Mouse (Mus musculus) forebrain, embryonic 11.5 days (tissue): ENCODE measurements around the gene Tradd. TPM values are rescaled to one million over a fixed set of nuclear protein-coding genes. Genes with fewer than 3 reads are reported as not detected.
"Not testable (repeated sequence)": the region's sequence is repeated elsewhere in the genome, so short reads cannot be mapped to it uniquely, and the experiment has no call there.

Experiments used
- ATAC-seq: fragments of 200-750 bp; cut with Nextera tagmentation; replicated peaks from 2 replicates; pipeline ENCODE4 v1.8.0; 2017; ENCODE audit warnings: moderate TSS enrichment; ENCODE audit not compliant: low FRiP score
- DNase-seq: peaks from one replicate; pipeline ENCODE4 v3.0.0-alpha.2; 2017; ENCODE audit warnings: low spot score
- H3K27ac ChIP-seq: fragments of 300-500 bp; sonication (generic); 2 replicates; pipeline ENCODE4 v1.5.1; 2014; ENCODE audit warnings: low read depth, low read length
- H3K27me3 ChIP-seq: fragments of 300-500 bp; sonication (generic); 2 replicates; pipeline ENCODE4 v1.6.1; 2014; ENCODE audit warnings: mild to moderate bottlenecking, low read length, mixed read lengths; ENCODE audit not compliant: control insufficient read depth, insufficient read depth
- H3K36me3 ChIP-seq: fragments of 300-500 bp; sonication (generic); 2 replicates; pipeline ENCODE4 v1.6.1; 2014; ENCODE audit warnings: mild to moderate bottlenecking, low read length, moderate library complexity, mixed read lengths; ENCODE audit not compliant: control insufficient read depth, insufficient read depth
- H3K4me1 ChIP-seq: fragments of 300-500 bp; sonication (generic); replicated peaks from 2 replicates; pipeline ENCODE4 v1.6.1; 2014; ENCODE audit warnings: low read length, mixed read lengths; ENCODE audit not compliant: control insufficient read depth, insufficient read depth
- H3K4me2 ChIP-seq: fragments of 300-500 bp; sonication (generic); 2 replicates; pipeline ENCODE4 v1.6.1; 2014; ENCODE audit warnings: low read depth, mild to moderate bottlenecking, low read length, moderate library complexity, mixed read lengths; ENCODE audit not compliant: severe bottlenecking
- H3K4me3 ChIP-seq: fragments of 300-500 bp; sonication (generic); 2 replicates; pipeline ENCODE4 v1.5.1; 2014; ENCODE audit warnings: low read depth, low read length
- H3K9ac ChIP-seq: fragments of 300-500 bp; sonication (generic); 2 replicates; pipeline ENCODE4 v1.6.1; 2014; ENCODE audit warnings: low read length
- H3K9me3 ChIP-seq: fragments of 300-500 bp; sonication (generic); 2 replicates; pipeline ENCODE4 v1.6.1; 2016; ENCODE audit warnings: low read length, mixed read lengths; ENCODE audit not compliant: control insufficient read depth
- WGBS: fragments of 180-500 bp; shearing (Covaris S2); extraction: QIAGEN DNeasy Blood & Tissue Kit; methylation state at CpG from one replicate; pipeline ENCODE4 v1.1.7; 2014; 5-methylcytosine and 5-hydroxymethylcytosine counted together
- polyA plus RNA-seq: library from polyadenylated mRNA; unstranded; fragments of >200 nt; fragmentation: Nextera tagmentation; extraction: Ambion mirVana; gene quantifications from 2 replicates; pipeline ENCODE4 v1.2.1, GENCODE M21; 2014

Gene Tradd
- polyA plus RNA-seq, 1 experiment from 2014 or later: 12.0 TPM

DNA sequence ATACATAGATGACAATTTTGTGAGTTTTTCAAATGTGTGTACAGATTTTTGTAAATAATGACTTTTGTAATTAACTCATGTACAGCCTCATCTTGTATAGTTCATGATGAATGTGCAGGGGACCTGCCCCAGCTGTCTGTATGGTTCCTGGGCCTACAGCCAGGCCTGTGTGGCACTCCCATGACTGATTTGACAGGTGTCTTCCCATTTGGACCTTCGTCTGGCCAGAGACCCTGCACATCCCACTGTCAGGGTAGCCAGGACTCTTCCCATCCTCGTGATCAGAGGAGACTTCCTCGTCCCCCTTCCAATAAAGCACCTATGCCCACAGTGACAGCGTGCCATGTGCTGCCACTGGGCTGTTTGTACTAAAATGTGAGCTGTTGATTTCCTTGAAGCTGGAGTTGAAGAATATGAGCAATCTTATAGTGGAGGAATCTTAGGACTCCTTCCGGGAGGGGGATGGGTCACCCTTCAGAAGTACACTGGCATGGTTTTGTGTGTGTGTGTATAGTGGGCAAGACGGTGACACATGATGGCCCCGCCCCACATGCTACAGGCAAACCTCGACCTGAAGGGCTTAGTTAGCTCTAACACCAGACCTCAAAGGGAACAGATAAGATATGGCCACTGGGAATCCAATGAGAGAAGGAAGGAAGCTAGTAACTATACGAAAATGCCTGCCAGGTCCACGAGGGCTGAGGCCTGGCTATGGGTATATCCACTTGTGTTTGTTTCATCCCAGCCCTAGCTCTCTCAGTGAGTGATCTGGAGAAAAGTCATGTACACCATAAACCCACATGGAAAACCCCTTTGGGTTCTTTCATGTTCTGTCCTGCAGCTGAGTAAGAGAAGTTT, 11.5 kb downstream of the Tradd start:
- WGBS: 91% methylated on average over 10 of the region's 10 CpGs
- no peak overlapping the region for H3K4me2 ChIP-seq
- H3K27me3 ChIP-seq: peaks cover 16% of the 10 kb centered on the region
- H3K27ac ChIP-seq: no peak overlapping the region
- no peak for ATAC-seq
- H3K36me3 ChIP-seq: no peaks in the 10 kb centered on the region; the same call in 1 of the 2 replicates
- no peak overlapping the region for H3K9ac ChIP-seq
- H3K4me1 ChIP-seq: peaks cover 5% of the 10 kb centered on the region
- H3K9me3 ChIP-seq: no peaks in the 10 kb centered on the region
- no peak overlapping the region for H3K4me3 ChIP-seq
- no peak for DNase-seq

DNA sequence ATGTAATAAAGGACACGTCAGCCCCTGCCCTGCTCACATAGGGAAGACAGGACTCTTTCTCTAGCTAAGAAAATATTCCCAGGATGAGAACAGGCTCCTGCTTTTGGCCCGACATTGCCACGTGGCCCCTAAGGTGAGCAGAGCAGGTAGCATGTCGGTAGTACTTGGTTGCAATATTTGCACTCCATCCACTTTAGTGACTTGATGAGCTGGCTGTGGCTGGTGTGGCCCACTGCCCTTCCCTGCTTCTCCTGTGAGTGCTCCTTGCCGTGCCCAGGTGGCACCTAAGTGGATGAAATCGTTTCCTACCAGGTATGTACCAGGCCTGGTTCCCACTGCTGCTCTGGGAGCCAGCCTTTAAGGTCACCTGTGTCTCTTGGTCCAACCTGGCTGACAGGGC, 12.5 kb downstream of the Tradd start:
- H3K4me3 ChIP-seq: no peak overlapping the region
- DNase-seq: no peak
- ATAC-seq: no peak
- no peaks in the 10 kb centered on the region for H3K9me3 ChIP-seq
- H3K4me2 ChIP-seq: no peak overlapping the region
- WGBS: 88% methylated on average over 6 of the region's 6 CpGs
- no peaks in the 10 kb centered on the region; the same call in 1 of the 2 replicates for H3K36me3 ChIP-seq
- H3K27me3 ChIP-seq: peaks cover 13% of the 10 kb centered on the region; the same call in 1 of the 2 replicates
- peaks cover 5% of the 10 kb centered on the region for H3K4me1 ChIP-seq
- no peak overlapping the region for H3K9ac ChIP-seq
- no peak overlapping the region for H3K27ac ChIP-seq

DNA sequence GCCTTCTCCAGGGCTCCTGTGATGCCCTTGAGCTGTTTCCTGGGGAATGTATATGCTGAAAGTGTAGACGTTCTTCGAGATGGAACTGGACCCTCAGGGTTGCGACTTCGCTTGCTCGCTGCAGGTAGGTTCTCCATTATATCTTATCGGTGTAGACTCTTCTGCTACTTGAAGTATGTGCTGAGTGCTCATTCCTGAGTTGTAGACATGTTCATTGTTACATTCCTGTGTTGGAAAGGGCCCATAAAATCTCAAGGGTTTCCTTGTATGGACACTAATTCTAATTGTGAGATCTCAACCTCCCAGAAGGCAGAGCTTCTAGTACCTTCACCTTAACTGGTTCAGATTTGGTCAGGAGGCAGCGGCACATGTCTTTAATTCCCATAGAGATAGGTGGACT, 23.4 kb downstream of the Tradd start:
- ATAC-seq (no peak), DNase-seq (no peak)
- Histone ChIP-seq H3K9ac (no peak overlapping the region), H3K4me2 (no peak overlapping the region), H3K9me3 (no peaks in the 10 kb centered on the region), H3K36me3 (peaks cover 2% of the 10 kb centered on the region; the same call in 1 of the 2 replicates), H3K27ac (no peak overlapping the region), H3K4me1 (no peaks in the 10 kb centered on the region), H3K4me3 (no peak overlapping the region), H3K27me3 (no peaks in the 10 kb centered on the region)
- WGBS: 97% methylated on average over 7 of the region's 7 CpGs

DNA sequence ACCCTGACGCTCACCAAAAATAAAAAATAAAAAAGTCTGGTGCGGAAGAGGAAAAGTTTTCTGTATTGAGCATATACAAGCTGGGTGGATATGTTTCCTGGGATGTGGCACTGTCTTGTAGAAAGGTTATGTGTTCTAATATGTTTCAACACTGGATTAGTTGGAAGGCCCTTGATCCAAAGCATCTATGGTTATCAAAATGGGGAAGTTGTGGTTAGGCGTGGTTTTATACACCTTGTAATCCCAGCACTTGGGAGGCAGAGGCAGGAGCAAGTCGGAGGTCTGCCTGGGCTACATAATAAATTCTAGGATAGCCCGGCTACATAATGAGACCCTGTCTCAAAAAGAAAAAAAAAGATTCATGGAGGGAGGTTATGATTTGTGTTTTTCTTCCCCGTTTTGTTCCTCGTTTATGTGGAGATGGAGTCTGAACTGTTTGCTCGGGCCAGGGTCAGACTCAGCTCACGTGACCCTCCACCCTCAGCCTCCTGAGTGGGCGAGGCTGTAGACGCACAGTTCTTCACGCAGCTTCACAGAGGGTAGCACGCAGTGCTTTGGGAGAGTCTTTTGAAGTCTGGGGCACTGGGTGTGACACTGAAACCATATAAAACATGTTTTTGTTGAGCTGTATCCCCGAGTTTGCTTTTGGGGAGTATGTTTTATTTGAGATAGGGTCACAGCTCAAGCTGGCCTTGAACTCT, 26.8 kb downstream of the Tradd start:
- 93% methylated on average over 14 of the region's 14 CpGs for WGBS
- no peak for DNase-seq
- peaks cover 2% of the 10 kb centered on the region; the same call in 1 of the 2 replicates for H3K36me3 ChIP-seq

DNA sequence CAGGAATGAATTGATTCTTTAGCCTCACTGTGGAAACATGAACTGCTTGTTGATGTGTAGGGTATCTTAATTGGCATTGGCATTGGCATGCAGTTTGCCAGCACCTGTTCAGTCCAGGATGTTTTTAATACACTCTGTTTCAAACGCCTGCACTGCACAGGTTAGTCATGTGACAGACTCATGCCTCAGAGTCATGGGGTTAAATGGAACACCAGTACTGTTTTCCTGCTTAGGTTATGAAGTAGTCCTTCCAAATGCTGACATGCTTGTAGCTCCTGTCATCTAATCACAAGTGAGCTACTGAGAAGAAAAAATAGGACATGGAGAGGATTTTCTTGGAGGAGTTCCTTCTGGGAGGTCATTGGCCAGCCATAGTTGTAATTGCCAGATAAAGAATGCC, 29.2 kb downstream of the Tradd start:
- no peak overlapping the region for H3K27ac ChIP-seq
- no peaks in the 10 kb centered on the region for H3K9me3 ChIP-seq
- H3K27me3 ChIP-seq: no peaks in the 10 kb centered on the region
- ATAC-seq (no peak), DNase-seq (no peak)
- H3K9ac ChIP-seq: no peak overlapping the region
- H3K4me2 ChIP-seq: no peak overlapping the region
- H3K4me1 ChIP-seq: no peaks in the 10 kb centered on the region
- H3K4me3 ChIP-seq: no peak overlapping the region
- H3K36me3 ChIP-seq: no peaks in the 10 kb centered on the region; the same call in 1 of the 2 replicates
- 82% methylated on average over 1 of the region's 1 CpGs for WGBS

More for the DNA sequence above, 26.8 kb downstream of the Tradd start:
- Histone ChIP-seq H3K27ac (no peak overlapping the region), H3K4me2 (no peak overlapping the region), H3K4me1 (no peaks in the 10 kb centered on the region), H3K27me3 (no peaks in the 10 kb centered on the region), H3K9me3 (no peaks in the 10 kb centered on the region), H3K4me3 (no peak overlapping the region), H3K9ac (no peak overlapping the region)
- ATAC-seq: no peak

DNA sequence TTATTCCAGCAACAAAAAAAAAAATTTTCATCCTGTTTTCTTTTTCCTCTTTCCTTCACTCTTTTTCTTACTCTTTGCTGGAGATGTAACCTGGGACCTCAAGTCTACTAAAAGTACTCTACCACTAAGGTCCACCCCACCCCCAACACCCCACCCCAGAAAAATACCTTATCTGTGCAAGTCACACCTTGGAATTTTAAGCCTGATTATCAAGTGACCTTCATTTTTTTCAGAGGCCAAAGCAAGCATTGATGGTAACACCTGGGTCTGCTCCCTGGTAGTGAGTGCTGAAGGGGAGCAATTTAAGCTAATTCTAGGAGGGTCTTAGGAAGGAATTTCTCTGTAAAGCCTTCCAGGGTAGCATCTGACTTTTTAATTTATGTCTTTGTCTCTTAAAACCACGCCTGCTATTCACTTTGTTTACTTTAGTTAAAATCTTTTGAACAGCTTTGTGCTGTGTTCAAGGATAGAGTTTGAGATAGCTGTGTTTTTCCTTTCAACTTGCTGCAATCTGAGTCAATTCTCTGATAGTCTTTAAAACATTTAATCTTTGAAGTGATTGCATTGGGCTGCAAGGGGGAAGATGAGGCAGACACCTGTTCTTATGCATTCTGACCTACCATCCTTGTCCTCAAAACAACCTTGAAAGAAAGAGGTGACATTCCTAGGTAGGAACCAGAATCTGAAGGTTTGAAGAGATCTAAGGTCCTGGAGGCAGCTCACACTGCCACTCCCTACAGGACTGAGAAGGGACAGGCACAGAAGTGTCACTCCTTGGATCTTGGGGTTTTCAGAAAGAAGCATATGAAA, 31.1 kb downstream of the Tradd start:
- DNase-seq: no peak
- no peaks in the 10 kb centered on the region for H3K36me3 ChIP-seq

DNA sequence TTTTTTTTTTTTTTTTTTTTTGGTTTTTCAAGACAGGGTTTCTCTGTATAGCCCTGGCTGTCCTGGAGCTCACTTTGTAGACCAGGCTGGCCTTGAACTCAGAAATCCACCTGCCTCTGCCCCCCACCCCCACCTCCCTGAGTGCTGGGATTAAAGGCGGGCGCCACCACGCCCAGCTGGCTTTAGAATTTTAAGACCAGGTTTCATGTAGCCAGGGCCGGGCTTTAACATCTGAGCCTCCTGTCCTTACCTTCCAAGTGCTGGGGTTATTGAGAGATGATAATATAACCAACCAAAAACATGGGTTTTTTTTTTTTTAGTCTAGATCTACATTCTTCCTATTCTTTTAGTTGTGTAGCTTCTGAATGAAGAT, 32.1 kb downstream of the Tradd start:
- H3K4me2 ChIP-seq: not testable (repeated sequence)
- 95% methylated on average over 4 of the region's 4 CpGs for WGBS

More for the DNA sequence above, 31.1 kb downstream of the Tradd start:
- Histone ChIP-seq H3K27ac (no peak overlapping the region), H3K4me2 (no peak overlapping the region), H3K9me3 (no peaks in the 10 kb centered on the region), H3K27me3 (no peaks in the 10 kb centered on the region), H3K4me1 (no peaks in the 10 kb centered on the region), H3K9ac (no peak overlapping the region), H3K4me3 (no peak overlapping the region)
- no peak for ATAC-seq
- WGBS: 70% methylated on average over 1 of the region's 1 CpGs

DNA sequence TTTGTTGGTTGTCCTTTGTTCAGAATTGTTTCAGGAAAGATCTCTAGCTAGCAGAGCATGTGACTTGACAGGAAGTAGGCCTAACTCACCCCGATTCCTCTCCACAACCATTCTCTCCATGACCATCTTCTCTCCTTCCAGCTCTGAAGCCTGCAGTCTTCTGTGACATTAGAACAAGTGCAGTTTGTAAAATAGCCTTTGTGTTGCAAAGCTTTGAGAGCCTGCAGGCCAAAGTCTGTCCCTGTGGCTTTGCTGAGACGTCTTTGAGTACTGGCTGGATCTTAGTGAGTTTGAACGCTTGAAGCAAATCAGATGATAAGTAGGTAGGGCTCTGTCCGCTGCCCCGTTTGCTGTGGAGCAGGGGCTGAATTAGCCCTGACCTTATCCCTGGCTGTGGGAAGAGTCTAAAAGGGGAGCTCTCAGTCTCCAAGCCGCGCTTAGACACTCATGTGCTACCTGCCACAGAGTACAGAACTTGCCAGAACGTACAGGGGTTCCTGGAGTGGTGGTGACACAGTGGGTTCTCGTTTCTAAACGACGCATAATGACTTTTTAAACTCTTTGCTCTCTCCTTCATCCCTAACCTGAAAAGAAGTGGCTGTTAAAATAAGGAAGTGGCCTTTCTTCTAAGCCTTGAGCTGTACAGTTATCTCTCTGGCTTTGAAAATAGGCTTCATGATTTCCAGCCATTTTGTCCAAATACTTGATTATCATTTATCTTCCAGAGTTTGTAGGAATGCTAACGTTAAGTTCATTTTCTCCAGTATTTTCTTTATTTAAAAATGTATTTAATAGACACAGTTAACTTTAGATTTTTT, 32.7 kb downstream of the Tradd start:
- Histone ChIP-seq H3K4me1 (no peaks in the 10 kb centered on the region), H3K27me3 (no peaks in the 10 kb centered on the region), H3K9me3 (no peaks in the 10 kb centered on the region), H3K36me3 (no peaks in the 10 kb centered on the region), H3K27ac (no peak overlapping the region), H3K4me2 (no peak overlapping the region), H3K9ac (no peak overlapping the region), H3K4me3 (no peak overlapping the region)
- 87% methylated on average over 12 of the region's 12 CpGs for WGBS
- DNase-seq (no peak), ATAC-seq (no peak)

More for the DNA sequence above, 32.1 kb downstream of the Tradd start:
- H3K27me3 ChIP-seq, DNase-seq, ATAC-seq, H3K9me3 ChIP-seq, H3K9ac ChIP-seq, H3K36me3 ChIP-seq, H3K4me1 ChIP-seq, H3K27ac ChIP-seq, H3K4me3 ChIP-seq: not testable (repeated sequence)
